Mouse (Mus musculus) stomach, embryonic 16.5 days (tissue): ENCODE measurements at regions not wholly inside any gene's neighbourhood (a gene's known extent, or its start where the extent isn't known, plus 50 kb on each side); places are given as distances from the start of the nearest gene placed in this dataset.

Source experiments
- ATAC-seq: fragments of 200-750 bp; cut with Nextera tagmentation; 2 replicates; pipeline ENCODE4 v1.8.0; 2017; ENCODE audit warnings: moderate number of reproducible peaks, moderate TSS enrichment; ENCODE audit not compliant: insufficient read depth, low FRiP score
- H3K27ac ChIP-seq: fragments of 300-500 bp; sonication (generic); 2 replicates; pipeline ENCODE4 v1.5.1; 2014; ENCODE audit warnings: low read length
- H3K27me3 ChIP-seq: fragments of 300-500 bp; sonication (generic); 2 replicates; pipeline ENCODE4 v1.6.1; 2014; ENCODE audit warnings: low read length, control low read depth, mixed read lengths; ENCODE audit not compliant: control insufficient read depth, insufficient read depth
- H3K36me3 ChIP-seq: fragments of 300-500 bp; sonication (generic); 2 replicates; pipeline ENCODE4 v1.6.1; 2014; ENCODE audit warnings: low read length; ENCODE audit not compliant: control insufficient read depth, insufficient read depth
- H3K4me1 ChIP-seq: fragments of 300-500 bp; sonication (generic); 2 replicates; pipeline ENCODE4 v1.6.1; 2014; ENCODE audit warnings: low read length, control low read depth, mixed read lengths; ENCODE audit not compliant: control insufficient read depth, insufficient read depth
- H3K4me2 ChIP-seq: fragments of 300-500 bp; sonication (generic); 2 replicates; pipeline ENCODE4 v1.6.1; 2014; ENCODE audit warnings: low read depth, low read length, mixed read lengths
- H3K4me3 ChIP-seq: fragments of 300-500 bp; sonication (generic); replicated peaks from 2 replicates; pipeline ENCODE4 v1.5.1; 2014; ENCODE audit warnings: mild to moderate bottlenecking, low read length
- H3K9ac ChIP-seq: fragments of 300-500 bp; sonication (generic); 2 replicates; pipeline ENCODE4 v1.6.1; 2014; ENCODE audit warnings: low read length
- H3K9me3 ChIP-seq: fragments of 300-500 bp; sonication (generic); replicated peaks from 2 replicates; pipeline ENCODE4 v1.6.1; 2016; ENCODE audit warnings: low read length, control low read depth; ENCODE audit not compliant: control insufficient read depth
- WGBS: fragments of 180-500 bp; shearing (Covaris S2); extraction: QIAGEN DNeasy Blood & Tissue Kit; methylation state at CpG from one replicate; pipeline ENCODE4 v1.1.7; 2014; 5-methylcytosine and 5-hydroxymethylcytosine counted together

DNA sequence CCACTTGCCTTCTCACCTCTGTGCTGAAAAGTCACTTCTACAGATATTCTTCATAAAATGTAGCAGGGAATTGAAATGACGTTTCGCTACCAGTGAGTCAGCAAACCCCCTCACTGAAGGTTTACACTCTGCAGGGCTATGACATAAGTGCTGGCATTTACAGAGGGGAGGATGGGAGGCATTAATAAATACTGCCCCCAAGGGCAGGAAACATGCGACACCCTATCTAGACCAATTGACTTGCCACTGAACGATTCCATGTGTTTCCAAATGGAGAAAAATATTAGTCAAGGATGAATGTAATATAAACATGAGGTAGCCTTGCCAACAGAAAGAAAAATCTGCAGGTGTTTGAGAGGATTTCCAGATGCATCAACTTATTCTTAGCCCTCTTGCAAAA lies 465.5 kb downstream of the Ipo11 start:
- H3K9me3 ChIP-seq, result no peaks in the 10 kb centered on the region
- H3K4me3 ChIP-seq, result no peak overlapping the region
- no peak overlapping the region for H3K9ac ChIP-seq
- no peak overlapping the region for H3K27ac ChIP-seq
- no peaks in the 10 kb centered on the region for H3K4me1 ChIP-seq
- 41% methylated on average over 4 of the region's 4 CpGs for WGBS
- no peaks in the 10 kb centered on the region for H3K36me3 ChIP-seq
- no peak overlapping the region for H3K4me2 ChIP-seq
- ATAC-seq, result no peak
- H3K27me3 ChIP-seq, result no peaks in the 10 kb centered on the region

DNA sequence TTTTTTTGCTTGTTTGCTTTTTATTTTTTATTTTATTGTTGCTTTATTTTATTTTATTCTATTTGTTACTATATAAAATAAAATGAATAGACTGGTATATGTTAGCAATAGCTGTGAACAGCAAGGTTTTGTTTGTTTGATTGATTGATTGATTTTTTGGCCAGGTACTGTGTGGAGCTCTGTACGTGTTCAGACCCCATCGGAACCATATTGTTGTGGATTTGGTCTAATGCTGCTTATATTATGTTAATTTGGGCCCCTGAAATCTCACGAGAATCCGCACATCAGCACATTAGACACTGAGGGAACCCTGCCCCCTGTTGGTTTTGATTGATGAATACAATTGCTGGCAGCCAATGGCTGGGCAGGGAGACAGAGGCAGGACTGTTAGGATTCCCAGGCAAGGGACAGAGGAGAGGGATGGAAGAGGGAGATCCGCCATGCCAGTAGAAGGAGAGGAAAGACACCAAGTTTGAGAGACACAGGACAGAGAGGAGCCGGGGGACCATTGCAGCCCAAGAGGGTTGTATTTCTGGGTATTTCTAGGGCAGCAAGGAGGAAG lies 482.3 kb downstream of the Ipo11 start:
- Histone ChIP-seq H3K36me3 (no peaks in the 10 kb centered on the region), H3K4me1 (no peaks in the 10 kb centered on the region), H3K27ac (no peak overlapping the region), H3K9me3 (no peaks in the 10 kb centered on the region), H3K27me3 (no peaks in the 10 kb centered on the region), H3K9ac (no peak overlapping the region), H3K4me3 (no peak overlapping the region), H3K4me2 (no peak overlapping the region)
- 87% methylated on average over 6 of the region's 6 CpGs for WGBS
- no peak for ATAC-seq

DNA sequence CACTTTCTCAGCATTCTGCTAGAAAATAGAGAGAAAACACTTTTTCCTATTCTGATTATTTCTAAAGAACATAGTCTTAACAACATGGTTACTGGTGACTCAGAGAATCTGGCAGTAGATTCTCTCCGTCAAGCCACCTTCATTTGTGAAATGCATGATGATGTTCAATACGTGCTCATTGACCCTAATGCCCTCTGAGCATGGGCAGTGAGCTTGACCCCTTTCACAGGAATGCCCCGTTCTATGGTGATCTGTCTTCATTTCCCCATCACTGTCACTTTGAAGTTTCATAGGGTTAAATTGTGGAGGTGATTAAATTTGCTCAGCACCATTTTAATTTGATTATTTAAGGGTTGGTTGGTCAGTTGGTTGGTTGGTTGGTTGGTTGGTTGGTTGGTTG lies 504.6 kb downstream of the Ipo11 start:
- no peaks in the 10 kb centered on the region for H3K27me3 ChIP-seq
- H3K27ac ChIP-seq, result no peak overlapping the region
- H3K4me3 ChIP-seq, result no peak overlapping the region
- WGBS, result 60% methylated on average over 3 of the region's 3 CpGs
- H3K4me1 ChIP-seq, result no peaks in the 10 kb centered on the region
- no peak for ATAC-seq
- no peaks in the 10 kb centered on the region for H3K9me3 ChIP-seq
- no peak overlapping the region for H3K4me2 ChIP-seq
- no peak overlapping the region for H3K9ac ChIP-seq
- no peaks in the 10 kb centered on the region for H3K36me3 ChIP-seq

DNA sequence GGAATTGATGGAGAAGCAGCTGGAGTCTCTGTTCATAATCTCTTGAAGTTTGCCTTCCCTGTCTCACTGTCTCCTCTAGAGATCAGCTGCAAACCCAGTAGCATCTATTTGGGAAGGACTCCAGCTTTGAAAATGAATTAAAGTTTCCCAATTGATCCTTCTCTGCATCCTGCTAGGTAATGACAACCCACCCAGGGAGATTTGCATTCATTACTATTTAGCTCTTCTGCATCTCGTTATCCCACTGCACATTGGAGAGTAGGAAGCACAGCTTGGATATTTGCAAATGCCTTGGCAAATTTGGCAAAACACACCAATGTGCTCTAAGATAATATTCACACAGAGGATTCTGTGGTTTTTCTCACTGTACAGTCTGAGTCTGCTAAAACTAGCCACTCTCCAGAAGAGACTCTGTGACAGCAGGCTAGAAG lies 530.1 kb downstream of the Ipo11 start:
- WGBS, result 49% methylated on average over 1 of the region's 1 CpGs
- no peak overlapping the region for H3K4me2 ChIP-seq
- ATAC-seq, result no peak
- no peaks in the 10 kb centered on the region for H3K27me3 ChIP-seq
- H3K9ac ChIP-seq, result no peak overlapping the region
- no peak overlapping the region for H3K27ac ChIP-seq
- H3K4me3 ChIP-seq, result no peak overlapping the region
- H3K36me3 ChIP-seq, result no peaks in the 10 kb centered on the region
- H3K4me1 ChIP-seq, result no peaks in the 10 kb centered on the region
- H3K9me3 ChIP-seq, result no peaks in the 10 kb centered on the region

DNA sequence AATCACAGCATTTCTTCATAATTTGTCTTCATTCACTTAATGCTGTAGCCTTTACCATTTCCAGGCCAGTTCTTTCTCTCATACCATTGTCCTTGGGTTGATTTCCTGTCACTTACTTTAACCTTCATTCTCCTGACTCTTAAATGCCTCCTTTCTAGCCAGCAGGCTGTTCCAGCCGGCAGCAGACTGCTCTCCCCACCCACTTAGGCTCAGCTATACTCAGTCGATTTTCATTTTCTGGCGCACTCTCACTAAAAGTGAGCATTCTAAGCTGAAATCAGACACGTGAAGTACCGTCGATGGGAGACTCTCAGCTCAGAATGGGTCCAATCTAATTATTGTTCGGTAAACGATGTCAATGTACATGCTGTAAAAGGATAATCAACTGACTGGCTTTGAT lies 544.1 kb downstream of the Ipo11 start:
- WGBS, result 79% methylated on average over 8 of the region's 8 CpGs
- H3K9me3 ChIP-seq, result no peaks in the 10 kb centered on the region
- H3K27ac ChIP-seq, result no peak overlapping the region
- no peaks in the 10 kb centered on the region for H3K4me1 ChIP-seq
- no peaks in the 10 kb centered on the region for H3K36me3 ChIP-seq
- H3K27me3 ChIP-seq, result no peaks in the 10 kb centered on the region
- no peak overlapping the region for H3K4me2 ChIP-seq
- H3K4me3 ChIP-seq, result no peak overlapping the region
- no peak overlapping the region for H3K9ac ChIP-seq
- no peak for ATAC-seq

DNA sequence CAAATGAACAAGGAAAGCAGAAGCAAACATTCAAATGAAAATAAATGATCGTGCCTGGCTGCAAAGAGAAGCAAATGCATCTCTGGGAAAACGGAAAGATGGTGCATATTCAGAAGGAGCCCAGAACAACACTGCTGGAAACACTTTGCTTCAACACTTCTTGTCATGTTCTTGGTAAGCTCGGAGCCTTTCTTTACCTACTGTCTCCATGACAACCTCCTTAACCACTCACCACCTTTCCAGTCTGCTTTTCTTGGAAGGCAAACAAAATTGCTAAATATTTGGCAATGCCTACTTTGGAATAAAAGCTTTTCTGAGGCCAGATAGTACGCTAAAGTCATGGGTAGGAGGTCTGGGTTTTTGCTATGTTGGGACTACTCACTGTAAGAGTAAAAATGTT lies 548.1 kb downstream of the Ipo11 start:
- H3K4me2 ChIP-seq, result no peak overlapping the region
- H3K36me3 ChIP-seq, result no peaks in the 10 kb centered on the region
- H3K4me1 ChIP-seq, result no peaks in the 10 kb centered on the region
- 48% methylated on average over 4 of the region's 4 CpGs for WGBS
- H3K4me3 ChIP-seq, result no peak overlapping the region
- H3K9me3 ChIP-seq, result no peaks in the 10 kb centered on the region
- H3K27ac ChIP-seq, result no peak overlapping the region
- no peak overlapping the region for H3K9ac ChIP-seq
- H3K27me3 ChIP-seq, result no peaks in the 10 kb centered on the region
- no peak for ATAC-seq

DNA sequence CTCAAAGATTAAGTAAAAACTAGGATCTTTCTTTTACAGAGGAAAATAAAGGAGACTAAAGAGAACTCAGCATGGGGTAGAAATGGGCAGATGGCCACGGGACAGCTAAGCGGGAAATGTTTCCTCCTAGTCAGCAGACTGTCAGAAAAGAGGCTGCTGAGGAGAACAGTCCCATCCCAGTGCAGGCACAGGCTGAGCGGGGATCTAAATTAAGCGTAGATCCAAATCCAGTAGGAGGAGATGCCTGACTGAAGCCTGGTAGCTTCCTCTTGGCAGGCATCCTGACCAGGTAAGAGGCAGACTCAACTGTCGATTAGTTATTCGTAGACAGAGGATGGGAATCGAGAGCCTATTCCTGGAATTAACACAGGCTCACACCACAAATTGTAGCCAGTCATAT lies 569.2 kb downstream of the Ipo11 start:
- no peak for ATAC-seq
- H3K4me1 ChIP-seq, result no peaks in the 10 kb centered on the region
- H3K9ac ChIP-seq, result no peak overlapping the region
- H3K27me3 ChIP-seq, result no peaks in the 10 kb centered on the region
- 84% methylated on average over 7 of the region's 7 CpGs for WGBS
- no peaks in the 10 kb centered on the region for H3K9me3 ChIP-seq
- no peak overlapping the region for H3K27ac ChIP-seq
- H3K4me2 ChIP-seq, result no peak overlapping the region
- no peak overlapping the region for H3K4me3 ChIP-seq
- H3K36me3 ChIP-seq, result no peaks in the 10 kb centered on the region

DNA sequence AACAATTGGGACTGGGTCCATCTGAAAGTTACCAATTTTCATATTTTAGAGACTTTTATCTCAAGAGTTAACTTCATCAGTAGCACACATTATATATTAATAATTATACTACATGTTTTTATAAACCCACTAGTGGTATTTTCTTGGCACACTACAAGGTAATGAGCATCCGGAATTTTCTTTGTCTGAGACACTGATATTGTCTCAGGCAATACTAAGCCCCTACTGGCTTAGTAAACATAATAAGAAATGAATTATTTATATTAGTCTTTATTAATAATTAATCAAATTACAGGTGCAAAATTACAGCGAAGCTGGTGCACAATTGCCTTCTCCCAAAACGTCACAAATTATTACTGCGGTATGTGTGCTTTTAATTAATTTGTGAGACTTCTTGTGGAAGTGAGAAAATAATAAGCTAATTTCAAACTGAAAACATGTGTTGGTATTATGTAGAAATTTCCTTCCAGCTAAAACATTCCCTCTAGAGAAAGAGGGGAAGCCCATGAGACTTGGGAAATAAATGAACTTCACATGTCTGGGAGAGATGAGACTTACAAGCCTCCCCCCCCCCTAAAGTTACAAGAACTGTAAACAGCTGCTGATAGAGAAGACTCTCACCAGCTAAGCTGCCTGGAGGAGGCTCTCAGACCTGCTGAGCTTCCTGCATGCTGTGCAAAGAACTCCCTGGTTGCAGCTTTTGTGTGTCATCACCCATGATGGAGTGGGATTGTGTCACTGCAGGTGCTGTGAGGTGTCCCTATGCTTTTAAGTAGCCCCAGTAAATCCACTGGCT lies 583.9 kb downstream of the Ipo11 start:
- 73% methylated on average over 4 of the region's 4 CpGs for WGBS
- Histone ChIP-seq H3K9me3 (no peaks in the 10 kb centered on the region), H3K36me3 (no peaks in the 10 kb centered on the region), H3K9ac (no peak overlapping the region), H3K4me3 (no peak overlapping the region), H3K4me1 (no peaks in the 10 kb centered on the region), H3K27ac (no peak overlapping the region), H3K27me3 (no peaks in the 10 kb centered on the region), H3K4me2 (no peak overlapping the region)
- ATAC-seq, result no peak

DNA sequence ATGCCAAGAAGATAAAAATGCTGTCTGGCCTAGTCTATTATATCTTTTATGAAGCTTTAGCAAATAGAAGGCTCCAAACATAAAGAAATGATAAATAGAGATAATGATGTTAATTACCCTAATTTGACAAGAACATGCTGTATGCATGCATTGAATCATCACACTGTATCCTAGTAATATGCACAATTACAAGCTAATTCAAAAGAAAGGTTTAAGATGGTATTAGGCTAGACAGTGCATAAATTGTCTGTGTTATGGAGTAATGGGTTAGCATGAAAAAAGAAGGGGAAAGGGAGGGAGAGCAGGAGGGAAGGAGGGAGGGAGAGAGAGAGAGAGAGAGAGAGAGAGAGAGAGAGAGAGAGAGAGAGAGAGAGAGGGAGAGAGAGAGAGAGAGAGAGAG lies 604.7 kb downstream of the Ipo11 start:
- Histone ChIP-seq H3K27me3 (no peaks in the 10 kb centered on the region), H3K4me2 (no peak overlapping the region), H3K9me3 (no peaks in the 10 kb centered on the region), H3K4me3 (no peak overlapping the region), H3K4me1 (no peaks in the 10 kb centered on the region), H3K36me3 (no peaks in the 10 kb centered on the region), H3K27ac (no peak overlapping the region), H3K9ac (no peak overlapping the region)
- ATAC-seq, result no peak
